Mouse (Mus musculus): ENCODE results near the gene Col9a1.

DNA sequence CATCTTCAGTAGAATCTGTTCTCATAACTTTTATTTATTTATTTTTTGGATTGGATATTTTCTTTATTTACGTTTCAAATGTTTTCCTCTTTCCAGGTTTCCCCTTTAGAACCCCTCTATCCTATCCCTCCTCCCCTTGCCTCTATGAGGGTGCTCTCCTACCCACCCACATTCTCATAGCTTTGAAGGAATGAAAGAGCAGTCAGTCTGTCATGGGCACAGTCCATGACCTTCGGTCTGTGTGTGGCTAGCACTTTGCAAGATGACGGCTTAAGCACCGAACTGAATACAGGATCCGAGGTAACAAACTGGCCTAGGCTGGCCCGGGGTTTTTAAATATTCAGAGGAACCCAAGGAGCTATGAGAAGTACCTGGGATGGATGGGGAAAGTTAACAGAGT is 36.9 kb upstream of the Col9a1 start:
- TF ChIP-seq CTCF (IDR thresholded peaks at IDR 0.05; ENCODE audit: borderline replicate concordance, control insufficient read depth, extremely low read depth, insufficient read depth, low read length, poor library complexity) (no peak), POLR2A (IDR thresholded peaks at IDR 0.05; ENCODE audit: control insufficient read depth, extremely low read depth, insufficient read depth, low read length, poor library complexity) (no peak)
